In genomic region chr9:107744061-107744460, GRCm38 (mm10) we compare ENCODE assay signal across 24 mouse cellular contexts. TPM values are rescaled to one million over a fixed set of nuclear protein-coding genes. Genes with fewer than 3 reads are reported as not detected.
A peak's percentile ranks its signal among the peaks of the same experiment; 100 is the strongest.
DNase-seq lines count a peak whose midpoint lies in the region; ATAC-seq and TF ChIP-seq lines count a peak whose summit lies in the region.
"Had no signal": no experiment of that assay in that cellular context is flagged by ENCODE, and none has a peak within 500 bp of the region (broad histone marks: within the 10 kb centered on the region; RNA-seq: fewer than 3 reads in every experiment).

No protein-coding gene starts in this region.

- WGBS in heart, embryonic 11.5 days (ENCODE audit: insufficient replicate concordance) = 91% methylated on average over 6 of the region's 6 CpGs
- 92% methylated on average over 6 of the region's 6 CpGs for WGBS in liver, postnatal 0 days (ENCODE audit: insufficient replicate concordance)
- WGBS in liver, embryonic 11.5 days = 92% methylated on average over 6 of the region's 6 CpGs
- 57% methylated on average over 6 of the region's 6 CpGs for WGBS in macrophage (ENCODE audit: missing documents)

- TF ChIP-seq EP300 in liver, postnatal 0 days (IDR thresholded peaks at IDR 0.05; ENCODE audit: low read depth) = no peak

- no peaks in the 10 kb centered on the region for H3K27me3 ChIP-seq in heart, embryonic 11.5 days (ENCODE audit: control insufficient read depth, insufficient read depth, low read length)
- H3K27me3 ChIP-seq in liver, postnatal 0 days (ENCODE audit: insufficient read depth, low read length) = no peaks in the 10 kb centered on the region
- H3K27me3 ChIP-seq in liver, embryonic 11.5 days (replicated peaks; ENCODE audit: control insufficient read depth, insufficient read depth, low read length) = no peaks in the 10 kb centered on the region
- H3K27me3 ChIP-seq: forebrain, embryonic 13.5 days; heart, embryonic 12.5 days; heart, embryonic 15.5 days had no signal

- no peak overlapping the region for H3K4me3 ChIP-seq in heart, embryonic 11.5 days (ENCODE audit: low read depth, low read length)
- H3K4me3 ChIP-seq in liver, postnatal 0 days (ENCODE audit: low read depth, low read length) = no peak overlapping the region
- H3K4me3 ChIP-seq in liver, embryonic 11.5 days (ENCODE audit: low read depth, low read length) = no peak overlapping the region
- H3K4me3 ChIP-seq in macrophage (ENCODE audit: inconsistent target) = no peak overlapping the region
- H3K4me3 ChIP-seq: forebrain, embryonic 10.5 days; forebrain, embryonic 13.5 days; heart, adult 2 months; heart, embryonic 12.5 days; heart, embryonic 15.5 days had no signal

- H3K9ac ChIP-seq in heart, embryonic 11.5 days (ENCODE audit: low read depth, low read length) = no peak overlapping the region
- no peak overlapping the region for H3K9ac ChIP-seq in liver, postnatal 0 days (replicated peaks)
- H3K9ac ChIP-seq in liver, embryonic 11.5 days (ENCODE audit: low read depth, low read length) = no peak overlapping the region
- H3K9ac ChIP-seq: forebrain, embryonic 13.5 days; heart, embryonic 12.5 days; heart, embryonic 15.5 days; hindbrain, embryonic 14.5 days had no signal

- no peak for ATAC-seq in heart, embryonic 11.5 days (replicated peaks; ENCODE audit: insufficient number of reproducible peaks, low FRiP score, low TSS enrichment)
- peak; percentile 27; the same call in 1 of the 2 replicates for ATAC-seq in liver, postnatal 0 days
- ATAC-seq in liver, embryonic 11.5 days (replicated peaks; ENCODE audit: low FRiP score) = no peak
- ATAC-seq: activated CD4-positive, CD25-positive, alpha-beta regulatory T cell, adult 4 months; forebrain, embryonic 13.5 days; forebrain, embryonic 16.5 days; hindbrain, postnatal 0 days; inflammation-experienced regulatory T-cells, adult 6 months had no signal

- no peak overlapping the region for H3K4me2 ChIP-seq in heart, embryonic 11.5 days
- H3K4me2 ChIP-seq in liver, postnatal 0 days (ENCODE audit: low read depth, low read length) = no peak overlapping the region
- no peak overlapping the region for H3K4me2 ChIP-seq in liver, embryonic 11.5 days
- H3K4me2 ChIP-seq: forebrain, embryonic 13.5 days; heart, embryonic 12.5 days; heart, embryonic 15.5 days; hindbrain, embryonic 14.5 days had no signal

- H3K4me1 ChIP-seq in heart, embryonic 11.5 days (ENCODE audit: control insufficient read depth, insufficient read depth, low read length) = no peaks in the 10 kb centered on the region
- H3K4me1 ChIP-seq in liver, postnatal 0 days (ENCODE audit: insufficient read depth) = no peaks in the 10 kb centered on the region
- 0 out of 2 replicates have a peak, but pooled peaks cover 5% of the 10 kb centered on the region for H3K4me1 ChIP-seq in liver, embryonic 11.5 days (replicated peaks; ENCODE audit: control insufficient read depth, insufficient read depth, low read length)
- H3K4me1 ChIP-seq: forebrain, embryonic 13.5 days; heart, embryonic 12.5 days had no signal

- no peak overlapping the region for H3K27ac ChIP-seq in heart, embryonic 11.5 days (ENCODE audit: low read depth, low read length)
- H3K27ac ChIP-seq in liver, postnatal 0 days (ENCODE audit: low read depth) = no peak overlapping the region
- H3K27ac ChIP-seq in liver, embryonic 11.5 days (ENCODE audit: low read depth, low read length) = no peak overlapping the region
- H3K27ac ChIP-seq in macrophage = peak overlapping the region; percentile 45
- H3K27ac ChIP-seq: forebrain, embryonic 10.5 days; forebrain, embryonic 13.5 days; heart, adult 2 months; heart, embryonic 15.5 days; hindbrain, embryonic 14.5 days; hindbrain, postnatal 0 days had no signal

- H3K79me2 ChIP-seq in macrophage (ENCODE audit: inconsistent target) = peaks cover 12% of the 10 kb centered on the region; the same call in 1 of the 2 replicates

- H3K36me3 ChIP-seq in heart, embryonic 11.5 days (ENCODE audit: control insufficient read depth, insufficient read depth, low read length) = peaks cover 87% of the 10 kb centered on the region
- H3K36me3 ChIP-seq in liver, postnatal 0 days (replicated peaks; ENCODE audit: insufficient read depth, low read length) = peaks cover 98% of the 10 kb centered on the region
- H3K36me3 ChIP-seq in liver, embryonic 11.5 days (ENCODE audit: control insufficient read depth, insufficient read depth, low read length) = peaks cover 81% of the 10 kb centered on the region
- peaks cover 69% of the 10 kb centered on the region for H3K36me3 ChIP-seq in macrophage (ENCODE audit: inconsistent target)

- no peak for TF ChIP-seq CTCF in liver, postnatal 0 days (IDR thresholded peaks at IDR 0.05; ENCODE audit: low read depth)

- DNase-seq in heart, adult 11 months = peak; percentile 94
- no peak for DNase-seq in liver, postnatal 0 days
- no peak for DNase-seq in liver, embryonic 11.5 days (ENCODE audit: low spot score)
- DNase-seq in layer of hippocampus, adult 11-12 months (ENCODE audit: low spot score) = no peak
- DNase-seq: adrenal gland, adult 8-10 months; adrenal gland, postnatal 25 days; cerebellum, adult 18-20 months; cerebellum, adult 9-10 months; cerebellum, postnatal 14 days; gastrocnemius, postnatal 10 days; heart, adult 2 months; heart, postnatal 14 days; heart, postnatal 4 days had no signal

- H3K9me3 ChIP-seq in heart, embryonic 11.5 days (replicated peaks; ENCODE audit: control insufficient read depth, low read length) = no peaks in the 10 kb centered on the region
- H3K9me3 ChIP-seq in liver, postnatal 0 days (ENCODE audit: low read length) = no peaks in the 10 kb centered on the region
- no peaks in the 10 kb centered on the region for H3K9me3 ChIP-seq in liver, embryonic 11.5 days (ENCODE audit: control insufficient read depth, low read length)
- H3K9me3 ChIP-seq: forebrain, embryonic 10.5 days; heart, embryonic 12.5 days; heart, embryonic 15.5 days had no signal

RNA-seq across cellular contexts. Expression of gene Rbm5, which starts 26.7 kb away (rescaled TPM):
- polyA plus RNA-seq in heart, embryonic 11.5 days (2014; fragmentation: Nextera tagmentation; extraction: Ambion mirVana) = 113 and 135 TPM in 2 replicates
- polyA plus RNA-seq in liver, postnatal 0 days (2015; fragmentation: Nextera tagmentation; extraction: Ambion mirVana) = 37.8 and 41.7 TPM in 2 replicates
- 115 and 123 TPM in 2 replicates for polyA plus RNA-seq in liver, embryonic 11.5 days (2014; fragmentation: Nextera tagmentation; extraction: Ambion mirVana)
- 100 to 1,000 TPM; 444 to 782 (median 601) TPM for total RNA-seq in macrophage (2018; cell fraction: chromatin; rRNA removed)
- 10 to 100 TPM; 37.5 to 67.0 (median 48.9) TPM for total RNA-seq in macrophage (2018; cell fraction: cytosol; rRNA removed)
- total RNA-seq in macrophage (2018; cell fraction: nucleus; rRNA removed) = 100 to 1,000 TPM; 209 to 450 (median 311) TPM
- 48.8 to 74.7 TPM (median 61.8 TPM) in 3 replicates for polyA plus RNA-seq in macrophage (2018)

RNA-seq across cellular contexts. Expression of gene Sema3f, which starts 33.8 kb away (rescaled TPM):
- polyA plus RNA-seq in heart, embryonic 11.5 days (2014; fragmentation: Nextera tagmentation; extraction: Ambion mirVana) = 4.6 and 5.8 TPM in 2 replicates
- 0.76 and 1.1 TPM in 2 replicates for polyA plus RNA-seq in liver, postnatal 0 days (2015; fragmentation: Nextera tagmentation; extraction: Ambion mirVana)
- 5.9 and 6.2 TPM in 2 replicates for polyA plus RNA-seq in liver, embryonic 11.5 days (2014; fragmentation: Nextera tagmentation; extraction: Ambion mirVana)
- total RNA-seq in macrophage (2018; cell fraction: chromatin; rRNA removed) = 10 to 100 TPM in 1 of 26 experiments, 1 to 10 TPM in 6, under 1 TPM in 5, not detected in 14; 0.20 to 10.5 (median 1.9) TPM
- total RNA-seq in macrophage (2018; cell fraction: cytosol; rRNA removed) = under 1 TPM in 12 of 26 experiments, not detected in 14; 0.06 to 0.38 (median 0.18) TPM
- total RNA-seq in macrophage (2018; cell fraction: nucleus; rRNA removed) = 1 to 10 TPM in 5 of 26 experiments, under 1 TPM in 6, not detected in 15; 0.18 to 2.8 (median 0.89) TPM
- polyA plus RNA-seq in macrophage (2018) = 0.08 to 0.93 TPM in 2 of 3 replicates, not detected in the other
- polyA plus RNA-seq: activated CD4-positive, CD25-positive, alpha-beta regulatory T cell, adult 4 months; inflammation-experienced regulatory T-cells, adult 6 months had no signal
